Mouse (Mus musculus) liver, postnatal 0 days (tissue): Measurements from ENCODE around the gene Rgs6. TPM values are rescaled to one million over a fixed set of nuclear protein-coding genes. Genes with fewer than 3 reads are reported as not detected.

ENCODE experiments used
- ATAC-seq: fragments of 200-750 bp; cut with Nextera tagmentation; 2 replicates; pipeline ENCODE4 v1.8.0; 2017; ENCODE audit warnings: mild to moderate bottlenecking, moderate library complexity
- DNase-seq: peaks from one replicate; pipeline ENCODE4 v3.0.0-alpha.2; 2016
- H3K27ac ChIP-seq: fragments of 300-500 bp; sonication (generic); 2 replicates; pipeline ENCODE4 v1.5.1; 2014; ENCODE audit warnings: antibody characterized with exemption, moderate library complexity, mild to moderate bottlenecking, low read depth
- H3K27me3 ChIP-seq: fragments of 300-500 bp; sonication (generic); 2 replicates; pipeline ENCODE4 v1.6.1; 2014; ENCODE audit warnings: low read length, control low read depth, mixed read lengths; ENCODE audit not compliant: insufficient read depth
- H3K36me3 ChIP-seq: fragments of 300-500 bp; sonication (generic); replicated peaks from 2 replicates; pipeline ENCODE4 v1.6.1; 2014; ENCODE audit warnings: mild to moderate bottlenecking, control low read depth, low read length, moderate library complexity, mixed read lengths; ENCODE audit not compliant: insufficient read depth
- H3K4me1 ChIP-seq: fragments of 300-500 bp; sonication (generic); 2 replicates; pipeline ENCODE4 v1.6.1; 2014; ENCODE audit warnings: antibody characterized with exemption, mild to moderate bottlenecking, control low read depth; ENCODE audit not compliant: insufficient read depth
- H3K4me2 ChIP-seq: fragments of 300-500 bp; sonication (generic); 2 replicates; pipeline ENCODE4 v1.6.1; 2014; ENCODE audit warnings: low read depth, mild to moderate bottlenecking, low read length, moderate library complexity, mixed read lengths
- H3K4me3 ChIP-seq: fragments of 300-500 bp; sonication (generic); 2 replicates; pipeline ENCODE4 v1.5.1; 2014; ENCODE audit warnings: low read depth, low read length
- H3K9ac ChIP-seq: fragments of 300-500 bp; sonication (generic); replicated peaks from 2 replicates; pipeline ENCODE4 v1.6.1; 2014; ENCODE audit warnings: mild to moderate bottlenecking, moderate library complexity
- H3K9me3 ChIP-seq: fragments of 300-500 bp; sonication (generic); 2 replicates; pipeline ENCODE4 v1.6.1; 2016; ENCODE audit warnings: mild to moderate bottlenecking, control low read depth, low read length, mixed read lengths
- CTCF ChIP-seq: sonication (generic); IDR thresholded peaks from 2 replicates; pipeline ENCODE4 v1.5.1; 2016; ENCODE audit warnings: antibody characterized with exemption, low read depth
- EP300 ChIP-seq: IDR thresholded peaks from 2 replicates; pipeline ENCODE4 v1.6.1; 2016; ENCODE audit warnings: antibody characterized with exemption, low read depth, mild to moderate bottlenecking
- WGBS: fragments of 180-500 bp; shearing (Covaris S2); extraction: QIAGEN DNeasy Blood & Tissue Kit; methylation state at CpG from one replicate; pipeline ENCODE4 v1.1.7; 2014; ENCODE audit not compliant: insufficient replicate concordance; 5-methylcytosine and 5-hydroxymethylcytosine counted together
- polyA plus RNA-seq: library from polyadenylated mRNA; unstranded; fragments of >200 nt; fragmentation: Nextera tagmentation; extraction: Ambion mirVana; gene quantifications from 2 replicates; pipeline ENCODE4 v1.2.1, GENCODE M21; 2015

The Rgs6 gene
- polyA plus RNA-seq, 1 experiment from 2014 or later: 0.09 TPM

DNA sequence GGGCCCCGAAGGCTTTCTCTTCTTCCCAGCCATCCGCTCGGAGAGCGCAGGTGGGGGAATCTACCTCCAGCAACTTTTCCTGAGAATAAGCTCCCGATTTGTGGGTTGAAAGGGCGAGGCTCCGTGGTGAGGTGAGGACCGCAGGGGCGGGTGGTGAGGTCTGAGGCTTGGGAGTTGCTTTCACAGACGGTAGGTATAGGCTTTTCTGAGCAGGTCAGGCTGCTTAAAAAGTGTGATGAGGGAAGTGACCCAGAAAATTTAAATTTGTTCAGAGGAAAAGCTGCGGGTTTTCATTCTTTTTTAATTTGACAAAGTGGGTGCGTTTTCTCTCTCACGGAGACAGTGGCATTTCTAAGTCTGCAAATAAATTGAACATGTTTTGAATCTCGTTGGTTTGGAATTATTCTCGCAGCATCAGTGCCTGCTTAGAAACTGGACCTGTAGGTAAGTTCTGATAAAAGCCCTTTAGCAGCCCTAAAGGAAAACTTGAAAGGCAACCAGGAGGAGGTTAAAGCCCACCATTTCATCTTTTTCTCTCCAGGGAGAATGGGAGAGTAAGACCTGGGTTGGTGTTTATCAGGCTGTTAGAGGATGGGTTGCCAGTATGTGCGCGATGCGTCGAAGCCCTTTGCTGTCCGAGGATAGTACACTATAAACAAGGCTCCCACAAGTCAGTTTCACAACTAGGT lies 29.7 kb downstream of the Rgs6 start:
- ATAC-seq (no peak), DNase-seq (no peak)
- WGBS: 22% methylated on average over 20 of the region's 20 CpGs
- Histone ChIP-seq H3K4me2 (peak overlapping the region; percentile 78), H3K4me1 (peaks cover 9% of the 10 kb centered on the region; the same call in 1 of the 2 replicates), H3K27ac (no peak overlapping the region), H3K9ac (no peak overlapping the region), H3K27me3 (peaks cover 56% of the 10 kb centered on the region), H3K36me3 (no peaks in the 10 kb centered on the region), H3K9me3 (no peaks in the 10 kb centered on the region), H3K4me3 (peak overlapping the region; percentile 49; the same call in 1 of the 2 replicates)
- no peak for TF ChIP-seq CTCF
- TF ChIP-seq EP300: no peak

GRCm38 (mm10) chr12:82640441-82640840 lies 52.3 kb downstream of the Rgs6 start:
- H3K9me3 ChIP-seq: no peaks in the 10 kb centered on the region
- H3K36me3 ChIP-seq: no peaks in the 10 kb centered on the region
- ATAC-seq (no peak), DNase-seq (no peak)
- H3K27ac ChIP-seq: no peak overlapping the region
- no peak overlapping the region for H3K9ac ChIP-seq
- no peak overlapping the region for H3K4me3 ChIP-seq
- 80% methylated on average over 10 of the region's 10 CpGs for WGBS
- H3K4me1 ChIP-seq: no peaks in the 10 kb centered on the region
- no peaks in the 10 kb centered on the region for H3K27me3 ChIP-seq
- TF ChIP-seq CTCF: no peak
- TF ChIP-seq EP300: no peak
- no peak overlapping the region for H3K4me2 ChIP-seq

DNA sequence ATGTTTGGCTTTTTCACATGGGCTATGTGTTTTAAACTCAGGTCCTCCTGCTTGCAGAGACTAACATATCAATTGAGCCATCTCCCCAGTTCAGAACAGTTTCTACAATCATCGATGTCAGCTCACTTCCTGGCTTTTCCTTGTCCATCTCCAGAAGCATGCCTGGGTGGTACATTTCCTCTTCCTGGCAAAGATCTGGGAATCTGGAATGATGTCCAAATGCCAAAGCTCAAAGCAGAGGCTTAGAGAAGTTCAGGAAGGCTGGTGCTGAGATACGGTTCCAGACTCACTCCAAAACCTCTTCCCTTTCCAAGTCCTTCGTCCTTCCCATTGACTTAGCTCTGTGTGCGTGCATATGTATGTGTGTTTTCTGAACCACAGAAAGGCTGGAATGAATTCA lies 59.8 kb downstream of the Rgs6 start:
- DNase-seq (no peak), ATAC-seq (no peak)
- Histone ChIP-seq H3K4me3 (no peak overlapping the region), H3K27ac (no peak overlapping the region), H3K27me3 (no peaks in the 10 kb centered on the region), H3K4me1 (no peaks in the 10 kb centered on the region), H3K9me3 (no peaks in the 10 kb centered on the region), H3K4me2 (no peak overlapping the region), H3K36me3 (no peaks in the 10 kb centered on the region), H3K9ac (no peak overlapping the region)
- WGBS: 77% methylated on average over 4 of the region's 4 CpGs
- TF ChIP-seq EP300 (no peak), CTCF (no peak)

- WGBS: 50% methylated on average over 5 of the region's 5 CpGs
- Histone ChIP-seq H3K27me3 (no peaks in the 10 kb centered on the region), H3K4me2 (no peak overlapping the region), H3K9me3 (no peaks in the 10 kb centered on the region), H3K9ac (no peak overlapping the region), H3K4me1 (no peaks in the 10 kb centered on the region), H3K4me3 (no peak overlapping the region), H3K36me3 (no peaks in the 10 kb centered on the region), H3K27ac (no peak overlapping the region)
- DNase-seq: no peak
- ATAC-seq: no peak
- no peak for TF ChIP-seq EP300
- TF ChIP-seq CTCF: no peak
These were observed 61.9 kb downstream of the Rgs6 start for GRCm38 (mm10) chr12:82649991-82650390.

GRCm38 (mm10) chr12:82664598-82664997 lies 76.5 kb downstream of the Rgs6 start:
- H3K9ac ChIP-seq: no peak overlapping the region
- no peak overlapping the region for H3K4me2 ChIP-seq
- no peaks in the 10 kb centered on the region for H3K4me1 ChIP-seq
- TF ChIP-seq CTCF: no peak
- TF ChIP-seq EP300: no peak
- DNase-seq (no peak), ATAC-seq (no peak)
- H3K9me3 ChIP-seq: no peaks in the 10 kb centered on the region
- no peaks in the 10 kb centered on the region for H3K36me3 ChIP-seq
- H3K27me3 ChIP-seq: no peaks in the 10 kb centered on the region
- H3K27ac ChIP-seq: no peak overlapping the region
- 64% methylated on average over 7 of the region's 7 CpGs for WGBS
- H3K4me3 ChIP-seq: no peak overlapping the region

DNA sequence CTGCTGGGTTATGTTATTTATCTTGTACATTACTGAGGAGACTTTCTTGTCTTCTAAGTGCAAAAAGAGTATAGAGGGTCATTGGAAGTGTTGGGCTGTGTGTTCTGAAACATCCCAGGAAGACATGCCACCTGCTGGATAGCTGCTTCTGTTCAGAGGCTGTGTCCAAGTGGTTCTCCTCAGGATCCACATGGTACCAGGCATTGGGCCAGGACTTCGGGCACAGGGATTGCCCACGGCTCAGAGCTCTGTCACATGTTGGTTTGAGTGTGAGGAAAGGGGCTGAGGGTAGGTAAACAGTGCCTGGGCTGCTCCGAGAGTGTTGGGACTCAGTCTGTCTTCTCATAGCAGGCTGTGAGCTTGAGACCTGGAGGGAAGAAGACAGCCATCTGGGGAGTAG lies 79.3 kb downstream of the Rgs6 start:
- Histone ChIP-seq H3K9ac (no peak overlapping the region), H3K9me3 (no peaks in the 10 kb centered on the region), H3K27me3 (no peaks in the 10 kb centered on the region), H3K4me1 (no peaks in the 10 kb centered on the region), H3K36me3 (no peaks in the 10 kb centered on the region), H3K27ac (no peak overlapping the region), H3K4me2 (no peak overlapping the region), H3K4me3 (no peak overlapping the region)
- DNase-seq (no peak), ATAC-seq (no peak)
- 78% methylated on average over 3 of the region's 3 CpGs for WGBS
- TF ChIP-seq EP300: no peak
- no peak for TF ChIP-seq CTCF
